Mouse (Mus musculus) stomach, embryonic 15.5 days (tissue): Measurements from ENCODE around the gene Chrd. TPM values are rescaled to one million over a fixed set of nuclear protein-coding genes. Genes with fewer than 3 reads are reported as not detected.

Source experiments
- ATAC-seq: fragments of 200-750 bp; cut with Nextera tagmentation; 2 replicates; pipeline ENCODE4 v1.8.0; 2017; ENCODE audit warnings: low read depth, moderate number of reproducible peaks, moderate TSS enrichment; ENCODE audit not compliant: insufficient read depth, low FRiP score
- H3K27ac ChIP-seq: fragments of 300-500 bp; sonication (generic); 2 replicates; pipeline ENCODE4 v1.5.1; 2015; ENCODE audit warnings: mild to moderate bottlenecking, inconsistent platforms
- H3K27me3 ChIP-seq: fragments of 300-500 bp; sonication (generic); replicated peaks from 2 replicates; pipeline ENCODE4 v1.6.1; 2015; ENCODE audit warnings: inconsistent platforms
- H3K36me3 ChIP-seq: fragments of 300-500 bp; sonication (generic); 2 replicates; pipeline ENCODE4 v1.6.1; 2015; ENCODE audit warnings: inconsistent platforms
- H3K4me1 ChIP-seq: fragments of 300-500 bp; sonication (generic); 2 replicates; pipeline ENCODE4 v1.6.1; 2015; ENCODE audit warnings: inconsistent platforms
- H3K4me2 ChIP-seq: fragments of 300-500 bp; sonication (generic); 2 replicates; pipeline ENCODE4 v1.6.1; 2015; ENCODE audit warnings: mild to moderate bottlenecking, inconsistent platforms
- H3K4me3 ChIP-seq: fragments of 300-500 bp; sonication (generic); replicated peaks from 2 replicates; pipeline ENCODE4 v1.5.1; 2015; ENCODE audit warnings: inconsistent platforms
- H3K9ac ChIP-seq: fragments of 300-500 bp; sonication (generic); 2 replicates; pipeline ENCODE4 v1.6.1; 2015; ENCODE audit warnings: inconsistent platforms
- H3K9me3 ChIP-seq: fragments of 300-500 bp; sonication (generic); 2 replicates; pipeline ENCODE4 v1.6.1; 2016; ENCODE audit warnings: inconsistent platforms
- WGBS: fragments of 180-500 bp; shearing (Covaris S2); methylation state at CpG from one replicate; pipeline ENCODE4 v1.1.7; 2015; 5-methylcytosine and 5-hydroxymethylcytosine counted together
- polyA plus RNA-seq: library from polyadenylated mRNA; unstranded; fragments of >200 nt; fragmentation: Nextera tagmentation; extraction: Ambion mirVana; gene quantifications from 2 replicates; pipeline ENCODE4 v1.2.1, GENCODE M21; 2015

The Chrd gene
- polyA plus RNA-seq, 1 experiment from 2014 or later = 4.0 TPM

DNA sequence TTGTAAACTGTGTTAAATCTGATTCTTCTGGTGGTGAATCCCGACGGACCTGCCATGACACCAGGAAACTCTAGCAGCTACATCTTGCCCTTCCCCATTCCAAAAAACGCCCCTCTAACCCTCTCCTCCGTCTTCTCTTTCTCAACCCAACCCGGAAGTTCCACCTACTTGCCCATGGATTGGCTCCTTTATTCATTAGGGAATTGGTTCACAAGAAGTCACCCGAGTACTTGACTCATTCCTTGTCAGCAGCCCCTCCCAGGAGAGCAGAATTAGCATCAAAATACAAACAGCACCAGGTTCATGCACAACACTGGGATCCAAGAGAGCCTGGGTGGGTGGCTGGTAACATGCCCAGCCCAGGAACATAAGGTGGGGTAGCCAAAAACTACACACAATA lies 58.9 kb downstream of the Chrd start:
- Histone ChIP-seq H3K4me1 (no peaks in the 10 kb centered on the region), H3K27me3 (no peaks in the 10 kb centered on the region), H3K4me2 (no peak overlapping the region), H3K9me3 (no peaks in the 10 kb centered on the region), H3K36me3 (no peaks in the 10 kb centered on the region), H3K4me3 (no peak overlapping the region), H3K27ac (no peak overlapping the region), H3K9ac (no peak overlapping the region)
- ATAC-seq = no peak
- 62% methylated on average over 6 of the region's 6 CpGs for WGBS

Other genes with a start within 250 kb of the Chrd start
- gene Eif2b5, start 234.3 kb upstream of the Chrd start, polyA plus RNA-seq = 90.2 and 95.0 TPM in 2 replicates
- gene Dvl3, start 216.1 kb upstream of the Chrd start, polyA plus RNA-seq = 21.2 and 26.9 TPM in 2 replicates
- gene Ap2m1, start 197.6 kb upstream of the Chrd start, polyA plus RNA-seq = 518 and 580 TPM in 2 replicates
- 50.6 and 65.0 TPM in 2 replicates for gene Abcf3, start 184.6 kb upstream of the Chrd start, polyA plus RNA-seq
- 5.5 and 7.3 TPM in 2 replicates for gene Vwa5b2, start 143.7 kb upstream of the Chrd start, polyA plus RNA-seq
- gene Eef1akmt4, start 121.5 kb upstream of the Chrd start, polyA plus RNA-seq = 31.6 and 32.3 TPM in 2 replicates
- 0.15 TPM in 1 of 2 replicates, not detected in the other for gene Gm49333, start 121.5 kb upstream of the Chrd start, polyA plus RNA-seq
- 38.3 and 39.6 TPM in 2 replicates for gene Alg3, start 121.4 kb upstream of the Chrd start, polyA plus RNA-seq
- 1.3 and 1.4 TPM in 2 replicates for gene Camk2n2, start 111.8 kb upstream of the Chrd start, polyA plus RNA-seq
- gene Ece2, start 103.3 kb upstream of the Chrd start, polyA plus RNA-seq = 2.0 and 2.7 TPM in 2 replicates
- gene Psmd2, start 81.5 kb upstream of the Chrd start, polyA plus RNA-seq = 265 and 291 TPM in 2 replicates
- gene Eif4g1, start 64.8 kb upstream of the Chrd start, polyA plus RNA-seq = 168 and 190 TPM in 2 replicates
- 8.5 and 9.1 TPM in 2 replicates for gene Fam131a, start 39.9 kb upstream of the Chrd start, polyA plus RNA-seq
- 95.7 and 97.3 TPM in 2 replicates for gene Polr2h, start 15.5 kb upstream of the Chrd start, polyA plus RNA-seq
- 15.3 and 20.2 TPM in 2 replicates for gene Clcn2, start 15.4 kb upstream of the Chrd start, polyA plus RNA-seq
- gene Thpo, start 1.4 kb downstream of the Chrd start, polyA plus RNA-seq = 1.0 and 1.1 TPM in 2 replicates